Mouse (Mus musculus): ENCODE data around the gene Ddr1.

DNA sequence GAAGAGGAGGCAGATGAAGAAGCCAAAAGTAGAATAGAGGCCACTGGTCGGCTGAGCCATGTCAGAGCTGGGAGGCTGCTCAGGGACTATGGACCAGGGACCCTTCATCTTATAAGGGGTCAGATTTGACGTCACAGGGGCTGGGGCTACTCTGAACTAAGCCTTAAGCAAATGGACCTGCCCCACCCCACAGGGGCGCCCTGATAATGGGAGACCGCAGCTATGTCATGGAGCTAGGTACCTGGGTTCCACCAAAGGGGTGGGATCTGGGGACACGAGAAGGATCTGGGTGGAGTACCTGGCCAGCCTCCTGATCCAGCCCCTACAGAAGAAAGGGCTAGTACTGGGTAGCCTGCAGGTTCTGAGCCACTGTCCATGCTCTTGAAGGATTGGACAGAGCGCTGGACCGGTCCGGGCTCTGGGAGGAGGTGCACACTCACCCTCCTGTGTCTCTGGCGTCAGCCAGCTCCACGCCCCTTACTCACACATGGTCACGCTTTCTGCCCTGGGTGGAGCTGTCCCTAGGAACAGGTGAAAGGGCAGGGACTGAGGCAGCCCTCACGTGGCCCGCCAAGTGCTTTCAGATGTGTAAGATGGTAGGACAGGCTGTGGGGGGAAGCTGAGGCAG is 60.7 kb downstream of the Ddr1 start, which contains the start of gene Mucl3:
- TF ChIP-seq CTCF (IDR thresholded peaks at IDR 0.05; ENCODE audit: control insufficient read depth, insufficient read depth, insufficient replicate concordance, low read depth, low read length) (no peak), POLR2A (IDR thresholded peaks at IDR 0.05; ENCODE audit: control insufficient read depth, low read depth, low read length) (no peak)

Measured in testis, adult 2 months (tissue).